ENCODE assay signal across 33 mouse cellular contexts in genomic region chr17:65250261-65250660, GRCm38 (mm10).
DNase-seq lines count a peak whose midpoint lies in the region; ATAC-seq lines count a peak whose summit lies in the region.
"Had no signal": no experiment of that assay in that cellular context is flagged by ENCODE, and none has a peak within 500 bp of the region (broad histone marks: within the 10 kb centered on the region; RNA-seq: fewer than 3 reads in every experiment).

No protein-coding gene starts in this region.

- H3K36me3 ChIP-seq in midbrain, embryonic 10.5 days, result no peaks in the 10 kb centered on the region
- H3K36me3 ChIP-seq in liver, embryonic 12.5 days, result no peaks in the 10 kb centered on the region
- H3K36me3 ChIP-seq: embryonic facial prominence, embryonic 13.5 days; forebrain, embryonic 10.5 days; forebrain, embryonic 15.5 days; heart, embryonic 10.5 days; hindbrain, embryonic 12.5 days; limb, embryonic 10.5 days; limb, embryonic 15.5 days had no signal

- H3K27ac ChIP-seq in midbrain, embryonic 10.5 days (replicated peaks), result no peak overlapping the region
- no peak overlapping the region for H3K27ac ChIP-seq in liver, embryonic 12.5 days
- H3K27ac ChIP-seq: embryonic facial prominence, embryonic 13.5 days; forebrain, embryonic 10.5 days; forebrain, embryonic 15.5 days; heart, embryonic 10.5 days; hindbrain, embryonic 12.5 days; hindbrain, postnatal 0 days; layer of hippocampus, adult 2 months; limb, embryonic 10.5 days; limb, embryonic 15.5 days; liver, embryonic 14.5 days; macrophage; stomach, postnatal 0 days had no signal

- no peaks in the 10 kb centered on the region for H3K9me3 ChIP-seq in midbrain, embryonic 10.5 days (replicated peaks)
- peaks cover 4% of the 10 kb centered on the region; the same call in 1 of the 2 replicates for H3K9me3 ChIP-seq in liver, embryonic 12.5 days (replicated peaks)
- H3K9me3 ChIP-seq: embryonic facial prominence, embryonic 13.5 days; forebrain, embryonic 10.5 days; forebrain, embryonic 15.5 days; heart, embryonic 10.5 days; hindbrain, embryonic 12.5 days; limb, embryonic 10.5 days; limb, embryonic 15.5 days had no signal

- peak; percentile 6 to 18 for DNase-seq in layer of hippocampus, adult 8-10 months (ENCODE audit: low spot score in 2 of 2)
- no peak for DNase-seq in layer of hippocampus, postnatal 25 days (ENCODE audit: extremely low spot score in 1 of 2, low spot score in 1 of 2)
- DNase-seq in brain, adult 2 months (ENCODE audit: low read depth, low spot score), result peak; percentile 72
- peak; percentile 9 to 11 for DNase-seq in left cerebral cortex, postnatal 14 days (ENCODE audit: low spot score in 2 of 2)
- DNase-seq in right cerebral cortex, postnatal 14 days, result peak; percentile 9
- no peak for DNase-seq in midbrain, embryonic 10.5 days (ENCODE audit: low spot score)
- DNase-seq: adrenal gland, postnatal 14 days; cerebellum, adult 11-12 months; cerebellum, postnatal 10 days; gastrocnemius, postnatal 14 days; heart, adult 11 months; heart, postnatal 36 days; kidney, postnatal 25 days; lung, adult 2 months; lung, postnatal 10 days; midbrain, embryonic 14.5 days; thymus, adult 2 months; thymus, postnatal 36 days had no signal

- H3K9ac ChIP-seq in liver, embryonic 12.5 days, result no peak overlapping the region
- H3K9ac ChIP-seq: embryonic facial prominence, embryonic 13.5 days; forebrain, embryonic 15.5 days; hindbrain, embryonic 12.5 days; limb, embryonic 15.5 days; liver, embryonic 14.5 days had no signal

- no peak overlapping the region for H3K4me2 ChIP-seq in liver, embryonic 12.5 days
- H3K4me2 ChIP-seq: embryonic facial prominence, embryonic 13.5 days; forebrain, embryonic 15.5 days; hindbrain, embryonic 12.5 days; limb, embryonic 15.5 days had no signal

- H3K4me1 ChIP-seq in midbrain, embryonic 10.5 days, result no peaks in the 10 kb centered on the region
- no peaks in the 10 kb centered on the region for H3K4me1 ChIP-seq in liver, embryonic 12.5 days
- H3K4me1 ChIP-seq: embryonic facial prominence, embryonic 13.5 days; forebrain, embryonic 10.5 days; forebrain, embryonic 15.5 days; heart, embryonic 10.5 days; hindbrain, embryonic 12.5 days; limb, embryonic 10.5 days; limb, embryonic 15.5 days had no signal

- no peak overlapping the region for H3K4me3 ChIP-seq in midbrain, embryonic 10.5 days
- no peak overlapping the region for H3K4me3 ChIP-seq in liver, embryonic 12.5 days
- H3K4me3 ChIP-seq: embryonic facial prominence, embryonic 13.5 days; forebrain, embryonic 10.5 days; forebrain, embryonic 15.5 days; heart, embryonic 10.5 days; hindbrain, embryonic 12.5 days; layer of hippocampus, adult 2 months; limb, embryonic 10.5 days; limb, embryonic 15.5 days had no signal

- ATAC-seq in liver, embryonic 12.5 days, result no peak
- ATAC-seq: CD4-positive, CD25-positive, alpha-beta regulatory T cell, adult 4 months; forebrain, embryonic 15.5 days; hindbrain, postnatal 0 days; intestine, embryonic 16.5 days had no signal

- WGBS in midbrain, embryonic 10.5 days, result 94% methylated on average over 8 of the region's 8 CpGs
- 80% methylated on average over 8 of the region's 8 CpGs for WGBS in liver, embryonic 12.5 days (ENCODE audit: insufficient replicate concordance)

- no peaks in the 10 kb centered on the region for H3K27me3 ChIP-seq in midbrain, embryonic 10.5 days (ENCODE audit: low read depth, poor library complexity, severe bottlenecking)
- no peaks in the 10 kb centered on the region for H3K27me3 ChIP-seq in liver, embryonic 12.5 days (replicated peaks)
- H3K27me3 ChIP-seq: embryonic facial prominence, embryonic 13.5 days; forebrain, embryonic 15.5 days; hindbrain, embryonic 12.5 days; limb, embryonic 15.5 days had no signal

- intact Hi-C loops in left cerebral cortex, postnatal 14 days (cut with DNase I), result no loop called here

Comparison
In these comparisons a context has a peak if more than half of its experiments do, and no peak if none do; other contexts are left out.
1. DNase-seq: peak in layer of hippocampus, adult 8-10 months (2 of 2), brain, adult 2 months (single experiment), left cerebral cortex, postnatal 14 days (2 of 2) and right cerebral cortex, postnatal 14 days (single experiment); none in layer of hippocampus, postnatal 25 days (0 of 2) and midbrain, embryonic 10.5 days (single experiment).